Mouse (Mus musculus): Measurements from ENCODE around the gene A3galt2.

GRCm38 (mm10) chr4:128796788-128797187 lies 41.6 kb downstream of the A3galt2 start:
- TF ChIP-seq EP300 (IDR thresholded peaks at IDR 0.05; ENCODE audit: low read depth): no peak
- TF ChIP-seq CTCF (IDR thresholded peaks at IDR 0.05; ENCODE audit: low read depth): no peak
